Mouse (Mus musculus) hindbrain, embryonic 12.5 days (tissue): Measurements from ENCODE around the gene Gm10563. TPM values are rescaled to one million over a fixed set of nuclear protein-coding genes. Genes with fewer than 3 reads are reported as not detected.
A peak's percentile ranks its signal among the peaks of the same experiment; 100 is the strongest.

Experiments
- ATAC-seq: fragments of 200-750 bp; cut with Nextera tagmentation; 2 replicates; pipeline ENCODE4 v1.8.0; 2017; ENCODE audit warnings: moderate TSS enrichment; ENCODE audit not compliant: low FRiP score
- H3K27ac ChIP-seq: fragments of 300-500 bp; sonication (generic); 2 replicates; pipeline ENCODE4 v1.5.1; 2016; ENCODE audit warnings: mild to moderate bottlenecking
- H3K27me3 ChIP-seq: fragments of 300-500 bp; sonication (generic); 2 replicates; pipeline ENCODE4 v1.6.1; 2016; ENCODE audit warnings: mild to moderate bottlenecking
- H3K36me3 ChIP-seq: fragments of 300-500 bp; sonication (generic); 2 replicates; pipeline ENCODE4 v1.6.1; 2016; ENCODE audit warnings: mild to moderate bottlenecking
- H3K4me1 ChIP-seq: fragments of 300-500 bp; sonication (generic); 2 replicates; pipeline ENCODE4 v1.6.1; 2016
- H3K4me2 ChIP-seq: fragments of 300-500 bp; sonication (generic); replicated peaks from 2 replicates; pipeline ENCODE4 v1.6.1; 2016; ENCODE audit warnings: mild to moderate bottlenecking
- H3K4me3 ChIP-seq: fragments of 300-500 bp; sonication (generic); 2 replicates; pipeline ENCODE4 v1.5.1; 2016; ENCODE audit warnings: mild to moderate bottlenecking
- H3K9ac ChIP-seq: fragments of 300-500 bp; sonication (generic); 2 replicates; pipeline ENCODE4 v1.6.1; 2016; ENCODE audit warnings: mild to moderate bottlenecking, moderate library complexity
- H3K9me3 ChIP-seq: fragments of 300-500 bp; sonication (generic); replicated peaks from 2 replicates; pipeline ENCODE4 v1.6.1; 2016; ENCODE audit warnings: mild to moderate bottlenecking
- WGBS: fragments of 180-500 bp; shearing (Covaris S2); methylation state at CpG from one replicate; pipeline ENCODE4 v1.1.7; 2016; 5-methylcytosine and 5-hydroxymethylcytosine counted together
- polyA plus RNA-seq: library from polyadenylated mRNA; unstranded; fragments of >200 nt; fragmentation: Nextera tagmentation; extraction: Ambion mirVana; gene quantifications from 2 replicates; pipeline ENCODE4 v1.2.1, GENCODE M21; 2016

Gm10563 gene
- polyA plus RNA-seq, 1 experiment from 2014 or later, result not detected

- H3K27me3 ChIP-seq, result peaks cover 64% of the 10 kb centered on the region
- no peak overlapping the region for H3K4me3 ChIP-seq
- ATAC-seq, result no peak
- no peak overlapping the region for H3K9ac ChIP-seq
- peaks cover 32% of the 10 kb centered on the region for H3K4me1 ChIP-seq
- H3K4me2 ChIP-seq, result no peak overlapping the region
- no peaks in the 10 kb centered on the region for H3K9me3 ChIP-seq
- no peak overlapping the region for H3K27ac ChIP-seq
- 64% methylated on average over 15 of the region's 15 CpGs for WGBS
- H3K36me3 ChIP-seq, result peaks cover 55% of the 10 kb centered on the region
Measured at GRCm38 (mm10) chr4:155651553-155652269, 6.5 kb upstream of the Gm10563 start.

- no peak overlapping the region for H3K9ac ChIP-seq
- 93% methylated on average over 11 of the region's 11 CpGs for WGBS
- no peak overlapping the region for H3K4me2 ChIP-seq
- no peak overlapping the region for H3K27ac ChIP-seq
- H3K4me1 ChIP-seq, result peaks cover 21% of the 10 kb centered on the region
- no peak for ATAC-seq
- peaks cover 41% of the 10 kb centered on the region for H3K27me3 ChIP-seq
- H3K4me3 ChIP-seq, result no peak overlapping the region
- H3K36me3 ChIP-seq, result peaks cover 58% of the 10 kb centered on the region
- H3K9me3 ChIP-seq, result no peaks in the 10 kb centered on the region
Measured at GRCm38 (mm10) chr4:155649355-155649754, 4.1 kb upstream of the Gm10563 start.

- H3K9ac ChIP-seq, result no peak overlapping the region
- no peak overlapping the region for H3K27ac ChIP-seq
- peaks cover 4% of the 10 kb centered on the region for H3K27me3 ChIP-seq
- H3K36me3 ChIP-seq, result peaks cover 83% of the 10 kb centered on the region
- no peaks in the 10 kb centered on the region for H3K4me1 ChIP-seq
- ATAC-seq, result no peak
- no peaks in the 10 kb centered on the region for H3K9me3 ChIP-seq
- H3K4me2 ChIP-seq, result no peak overlapping the region
- WGBS, result 98% methylated on average over 5 of the region's 5 CpGs
- no peak overlapping the region for H3K4me3 ChIP-seq
Measured at GRCm38 (mm10) chr4:155645721-155646120, 513 bp upstream of the Gm10563 start.

GRCm38 (mm10) chr4:155643531-155643930 lies 1.7 kb downstream of the Gm10563 start:
- H3K9ac ChIP-seq, result no peak overlapping the region
- no peak for ATAC-seq
- no peak overlapping the region for H3K4me2 ChIP-seq
- H3K27ac ChIP-seq, result no peak overlapping the region
- H3K4me3 ChIP-seq, result no peak overlapping the region
- H3K36me3 ChIP-seq, result peaks cover 79% of the 10 kb centered on the region
- 91% methylated on average over 1 of the region's 1 CpGs for WGBS
- no peaks in the 10 kb centered on the region for H3K4me1 ChIP-seq
- no peaks in the 10 kb centered on the region for H3K27me3 ChIP-seq
- H3K9me3 ChIP-seq, result no peaks in the 10 kb centered on the region

- peaks cover 87% of the 10 kb centered on the region for H3K36me3 ChIP-seq
Measured at GRCm38 (mm10) chr4:155635766-155636499, 9.3 kb downstream of the Gm10563 start.

GRCm38 (mm10) chr4:155630267-155630666 lies 14.9 kb downstream of the Gm10563 start:
- Histone ChIP-seq H3K4me2 (no peak overlapping the region), H3K9ac (no peak overlapping the region), H3K27me3 (no peaks in the 10 kb centered on the region), H3K36me3 (peaks cover 68% of the 10 kb centered on the region), H3K4me1 (peaks cover 2% of the 10 kb centered on the region; the same call in 1 of the 2 replicates), H3K9me3 (no peaks in the 10 kb centered on the region), H3K27ac (no peak overlapping the region), H3K4me3 (no peak overlapping the region)
- 87% methylated on average over 6 of the region's 6 CpGs for WGBS
- no peak for ATAC-seq

More at GRCm38 (mm10) chr4:155635766-155636499, 9.3 kb downstream of the Gm10563 start:
- Histone ChIP-seq H3K4me2 (no peak overlapping the region), H3K9me3 (no peaks in the 10 kb centered on the region), H3K9ac (no peak overlapping the region), H3K27me3 (no peaks in the 10 kb centered on the region), H3K4me3 (no peak overlapping the region), H3K27ac (no peak overlapping the region), H3K4me1 (no peaks in the 10 kb centered on the region)
- no peak for ATAC-seq

- H3K4me3 ChIP-seq, result peak within 1 kb of the TSS; percentile 98
- H3K4me1 ChIP-seq, result peaks cover 6% of the 10 kb centered on the region
- peaks cover 35% of the 10 kb centered on the region for H3K36me3 ChIP-seq
- peak within 1 kb of the TSS; percentile 83 for H3K27ac ChIP-seq
- peak within 1 kb of the TSS; percentile 90 for H3K9ac ChIP-seq
- peak; percentile 100 for ATAC-seq
- no peaks in the 10 kb centered on the region for H3K9me3 ChIP-seq
- H3K27me3 ChIP-seq, result no peaks in the 10 kb centered on the region
- H3K4me2 ChIP-seq, result peak within 1 kb of the TSS; percentile 62
- WGBS, result under 1% methylated on average over 72 of the region's 84 CpGs
Measured at GRCm38 (mm10) chr4:155624338-155625291, 20.6 kb downstream of the Gm10563 start, which contains the start of gene Cdk11b. TSS of gene Cdk11b (plus strand) at chr4:155624854.

- no peak overlapping the region for H3K4me3 ChIP-seq
- H3K4me2 ChIP-seq, result no peak overlapping the region
- no peaks in the 10 kb centered on the region for H3K27me3 ChIP-seq
- no peak overlapping the region for H3K9ac ChIP-seq
- no peaks in the 10 kb centered on the region for H3K4me1 ChIP-seq
- H3K36me3 ChIP-seq, result peaks cover 74% of the 10 kb centered on the region
- no peak for ATAC-seq
- H3K9me3 ChIP-seq, result no peaks in the 10 kb centered on the region
- H3K27ac ChIP-seq, result no peak overlapping the region
- WGBS, result 86% methylated on average over 5 of the region's 5 CpGs
Measured at GRCm38 (mm10) chr4:155618321-155618720, 26.9 kb downstream of the Gm10563 start.

GRCm38 (mm10) chr4:155613264-155613663 lies 31.9 kb downstream of the Gm10563 start:
- H3K4me2 ChIP-seq, result no peak overlapping the region
- no peak for ATAC-seq
- H3K36me3 ChIP-seq, result peaks cover 76% of the 10 kb centered on the region
- no peaks in the 10 kb centered on the region for H3K27me3 ChIP-seq
- no peaks in the 10 kb centered on the region for H3K4me1 ChIP-seq
- H3K4me3 ChIP-seq, result no peak overlapping the region
- H3K9ac ChIP-seq, result no peak overlapping the region
- no peak overlapping the region for H3K27ac ChIP-seq
- WGBS, result 95% methylated on average over 3 of the region's 3 CpGs
- H3K9me3 ChIP-seq, result no peaks in the 10 kb centered on the region

GRCm38 (mm10) chr4:155611860-155612259 lies 33.3 kb downstream of the Gm10563 start:
- H3K4me3 ChIP-seq, result no peak overlapping the region
- H3K4me2 ChIP-seq, result no peak overlapping the region
- no peaks in the 10 kb centered on the region for H3K4me1 ChIP-seq
- ATAC-seq, result no peak
- no peaks in the 10 kb centered on the region for H3K9me3 ChIP-seq
- peaks cover 66% of the 10 kb centered on the region for H3K36me3 ChIP-seq
- H3K9ac ChIP-seq, result no peak overlapping the region
- no peak overlapping the region for H3K27ac ChIP-seq
- no peaks in the 10 kb centered on the region for H3K27me3 ChIP-seq
- WGBS, result 87% methylated on average over 3 of the region's 3 CpGs

GRCm38 (mm10) chr4:155606825-155607224 lies 38.4 kb downstream of the Gm10563 start:
- WGBS, result 88% methylated on average over 2 of the region's 2 CpGs
- H3K4me1 ChIP-seq, result peaks cover 13% of the 10 kb centered on the region
- H3K36me3 ChIP-seq, result peaks cover 44% of the 10 kb centered on the region

GRCm38 (mm10) chr4:155605132-155605531 lies 40.1 kb downstream of the Gm10563 start:
- WGBS, result 96% methylated on average over 4 of the region's 4 CpGs

More at GRCm38 (mm10) chr4:155606825-155607224, 38.4 kb downstream of the Gm10563 start:
- H3K9me3 ChIP-seq, result no peaks in the 10 kb centered on the region
- no peak for ATAC-seq
- no peak overlapping the region for H3K27ac ChIP-seq
- H3K27me3 ChIP-seq, result no peaks in the 10 kb centered on the region
- H3K4me2 ChIP-seq, result no peak overlapping the region
- H3K9ac ChIP-seq, result no peak overlapping the region
- no peak overlapping the region for H3K4me3 ChIP-seq

More at GRCm38 (mm10) chr4:155605132-155605531, 40.1 kb downstream of the Gm10563 start:
- Histone ChIP-seq H3K27ac (no peak overlapping the region), H3K4me3 (no peak overlapping the region), H3K4me2 (no peak overlapping the region), H3K27me3 (no peaks in the 10 kb centered on the region), H3K4me1 (peaks cover 15% of the 10 kb centered on the region), H3K36me3 (peaks cover 36% of the 10 kb centered on the region), H3K9me3 (no peaks in the 10 kb centered on the region), H3K9ac (no peak overlapping the region)
- ATAC-seq, result no peak
